Mouse (Mus musculus): Measurements from ENCODE around the gene Sult2b1. TPM values are rescaled to one million over a fixed set of nuclear protein-coding genes. Genes with fewer than 3 reads are reported as not detected.

The Sult2b1 gene
- polyA plus RNA-seq, 1 experiment from 2014 or later: 1.9 TPM

DNA sequence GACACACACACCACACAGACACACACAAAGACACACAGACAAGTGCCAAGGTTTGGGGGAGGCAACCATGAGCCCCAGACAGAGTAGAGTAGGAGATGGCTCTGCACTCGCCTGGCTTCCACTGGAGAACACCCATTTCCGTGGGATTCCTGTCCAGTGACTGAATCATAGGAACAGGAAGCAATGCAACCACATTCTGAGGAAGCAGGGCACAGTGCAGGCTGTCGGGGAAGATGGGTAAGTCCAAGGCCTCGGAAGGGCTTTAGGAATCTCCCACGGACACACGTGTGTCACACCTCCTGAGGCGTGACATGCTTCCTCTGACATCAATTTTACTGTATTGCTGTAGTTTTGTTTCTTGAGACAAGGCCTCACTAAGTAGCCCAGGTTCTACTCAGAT is 36.4 kb downstream of the Sult2b1 start:
- no peaks in the 10 kb centered on the region for H3K27me3 ChIP-seq (ENCODE audit: control insufficient read depth, insufficient read depth, low read length)
- no peaks in the 10 kb centered on the region for H3K4me1 ChIP-seq (replicated peaks; ENCODE audit: control insufficient read depth, insufficient read depth, low read length)
- no peaks in the 10 kb centered on the region for H3K9me3 ChIP-seq (ENCODE audit: control insufficient read depth, low read length)
- ATAC-seq (ENCODE audit: low FRiP score): no peak
- DNase-seq (ENCODE audit: low spot score): no peak
- no peak overlapping the region for H3K27ac ChIP-seq (ENCODE audit: low read depth, low read length)
- 85% methylated on average over 7 of the region's 7 CpGs for WGBS
- H3K4me2 ChIP-seq (replicated peaks; ENCODE audit: low read depth, low read length): no peak overlapping the region
- no peak overlapping the region for H3K4me3 ChIP-seq (ENCODE audit: low read depth, low read length)
- H3K9ac ChIP-seq (ENCODE audit: low read depth, low read length): no peak overlapping the region
- H3K36me3 ChIP-seq (ENCODE audit: control insufficient read depth, insufficient read depth, low read length): no peaks in the 10 kb centered on the region

DNA sequence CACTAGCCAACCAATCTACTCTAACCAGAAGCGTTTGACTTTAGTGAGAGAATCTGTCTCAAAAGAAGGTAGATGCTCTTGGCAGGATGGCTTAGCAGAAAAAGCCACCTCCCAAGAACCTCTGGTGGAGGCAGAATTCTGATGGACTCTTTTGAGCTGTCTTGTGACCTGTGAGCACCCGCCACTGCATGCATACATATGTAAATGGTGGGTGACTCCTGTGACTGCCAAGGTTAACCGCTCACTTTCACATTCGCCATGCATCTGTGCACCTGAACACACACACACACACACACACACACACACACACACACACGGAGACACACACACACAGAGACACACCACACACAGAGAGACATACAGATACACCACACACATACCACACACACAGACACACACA is 37.0 kb downstream of the Sult2b1 start:
- H3K9me3 ChIP-seq (ENCODE audit: control insufficient read depth, low read length): no peaks in the 10 kb centered on the region
- no peaks in the 10 kb centered on the region for H3K36me3 ChIP-seq (ENCODE audit: control insufficient read depth, insufficient read depth, low read length)
- no peak overlapping the region for H3K4me3 ChIP-seq (ENCODE audit: low read depth, low read length)
- no peaks in the 10 kb centered on the region for H3K4me1 ChIP-seq (replicated peaks; ENCODE audit: control insufficient read depth, insufficient read depth, low read length)
- ATAC-seq (ENCODE audit: low FRiP score) (no peak), DNase-seq (ENCODE audit: low spot score) (no peak)
- H3K27ac ChIP-seq (ENCODE audit: low read depth, low read length): no peak overlapping the region
- H3K4me2 ChIP-seq (replicated peaks; ENCODE audit: low read depth, low read length): no peak overlapping the region
- H3K9ac ChIP-seq (ENCODE audit: low read depth, low read length): no peak overlapping the region
- 90% methylated on average over 5 of the region's 5 CpGs for WGBS
- no peaks in the 10 kb centered on the region; the same call in 1 of the 2 replicates for H3K27me3 ChIP-seq (ENCODE audit: control insufficient read depth, insufficient read depth, low read length)

DNA sequence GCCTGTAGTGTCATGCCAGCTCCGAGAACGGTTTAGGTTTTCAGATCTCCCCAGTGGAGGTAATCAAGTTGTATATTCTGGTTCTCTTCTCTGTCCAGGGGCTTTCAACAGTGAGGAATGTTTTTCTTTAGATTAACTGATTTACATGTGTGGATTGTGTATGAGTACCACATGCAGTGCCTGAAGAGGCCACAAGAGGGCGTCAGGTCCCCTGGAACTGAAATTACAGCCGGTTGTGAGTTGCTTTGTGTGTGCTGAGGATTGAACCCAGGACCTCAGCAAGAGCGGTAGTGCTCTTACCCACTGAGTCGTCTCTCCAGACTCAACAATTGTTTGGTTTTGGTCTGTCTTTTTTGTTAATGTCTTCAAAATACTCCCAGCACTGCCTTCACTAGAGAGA is 38.0 kb downstream of the Sult2b1 start:
- Histone ChIP-seq H3K4me3 (ENCODE audit: low read depth, low read length) (no peak overlapping the region), H3K9me3 (ENCODE audit: control insufficient read depth, low read length) (no peaks in the 10 kb centered on the region), H3K27ac (ENCODE audit: low read depth, low read length) (no peak overlapping the region), H3K36me3 (ENCODE audit: control insufficient read depth, insufficient read depth, low read length) (no peaks in the 10 kb centered on the region), H3K9ac (ENCODE audit: low read depth, low read length) (no peak overlapping the region), H3K4me1 (replicated peaks; ENCODE audit: control insufficient read depth, insufficient read depth, low read length) (no peaks in the 10 kb centered on the region), H3K4me2 (replicated peaks; ENCODE audit: low read depth, low read length) (no peak overlapping the region), H3K27me3 (ENCODE audit: control insufficient read depth, insufficient read depth, low read length) (no peaks in the 10 kb centered on the region; the same call in 1 of the 2 replicates)
- peak; percentile 33 for DNase-seq (ENCODE audit: low spot score)
- 67% methylated on average over 6 of the region's 6 CpGs for WGBS
- ATAC-seq (ENCODE audit: low FRiP score): no peak

DNA sequence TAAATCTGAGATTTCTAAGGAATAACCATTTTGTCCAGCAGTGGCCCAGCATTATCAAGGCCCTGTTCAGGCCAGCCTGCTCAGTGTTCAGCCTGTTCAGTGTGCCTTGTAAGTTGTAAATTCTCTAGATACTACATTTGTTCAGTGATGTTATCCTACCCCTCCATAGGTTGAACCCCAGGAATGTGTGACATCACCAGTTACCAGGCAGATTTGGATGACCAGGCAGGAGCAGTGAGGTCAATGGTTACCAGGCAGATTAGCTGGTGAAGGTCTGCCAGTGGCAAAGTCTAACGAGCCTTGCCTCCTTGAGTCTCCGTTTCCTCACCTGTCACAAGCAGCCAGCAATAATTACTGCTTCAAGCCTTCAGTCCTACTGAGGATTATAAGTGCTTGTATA is 40.1 kb downstream of the Sult2b1 start:
- no peak overlapping the region for H3K4me2 ChIP-seq (replicated peaks; ENCODE audit: low read depth, low read length)
- peak; percentile 72 for DNase-seq (ENCODE audit: low spot score)

DNA sequence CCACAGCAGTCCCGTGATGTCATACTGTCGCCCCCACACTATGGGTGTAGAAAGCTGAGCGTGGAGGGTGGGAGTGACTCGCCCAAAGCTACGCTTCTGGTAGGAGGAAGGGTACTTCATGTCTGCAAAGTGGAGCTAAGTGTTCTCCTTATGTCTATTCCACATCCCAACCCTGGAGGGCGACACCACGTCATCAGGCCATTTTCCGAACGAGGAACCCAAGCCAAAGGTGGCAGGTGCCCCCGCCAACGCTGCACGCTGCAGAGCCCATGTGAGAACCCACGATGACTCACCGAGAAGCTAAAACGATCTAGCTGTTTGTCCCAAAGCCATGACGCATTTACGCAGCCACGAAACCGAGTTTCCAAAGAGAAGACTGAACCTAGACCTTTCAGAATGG is 42.1 kb downstream of the Sult2b1 start:
- Histone ChIP-seq H3K4me2 (replicated peaks; ENCODE audit: low read depth, low read length) (no peak overlapping the region), H3K4me3 (ENCODE audit: low read depth, low read length) (no peak overlapping the region), H3K9ac (ENCODE audit: low read depth, low read length) (no peak overlapping the region), H3K27ac (ENCODE audit: low read depth, low read length) (no peak overlapping the region), H3K9me3 (ENCODE audit: control insufficient read depth, low read length) (no peaks in the 10 kb centered on the region), H3K4me1 (replicated peaks; ENCODE audit: control insufficient read depth, insufficient read depth, low read length) (no peaks in the 10 kb centered on the region), H3K27me3 (ENCODE audit: control insufficient read depth, insufficient read depth, low read length) (no peaks in the 10 kb centered on the region; the same call in 1 of the 2 replicates), H3K36me3 (ENCODE audit: control insufficient read depth, insufficient read depth, low read length) (no peaks in the 10 kb centered on the region)
- ATAC-seq (ENCODE audit: low FRiP score) (no peak), DNase-seq (ENCODE audit: low spot score) (no peak)
- 41% methylated on average over 19 of the region's 19 CpGs for WGBS

More for the DNA sequence above, 40.1 kb downstream of the Sult2b1 start:
- Histone ChIP-seq H3K27me3 (ENCODE audit: control insufficient read depth, insufficient read depth, low read length) (no peaks in the 10 kb centered on the region; the same call in 1 of the 2 replicates), H3K4me3 (ENCODE audit: low read depth, low read length) (no peak overlapping the region), H3K36me3 (ENCODE audit: control insufficient read depth, insufficient read depth, low read length) (no peaks in the 10 kb centered on the region), H3K27ac (ENCODE audit: low read depth, low read length) (no peak overlapping the region), H3K9ac (ENCODE audit: low read depth, low read length) (no peak overlapping the region), H3K9me3 (ENCODE audit: control insufficient read depth, low read length) (no peaks in the 10 kb centered on the region), H3K4me1 (replicated peaks; ENCODE audit: control insufficient read depth, insufficient read depth, low read length) (no peaks in the 10 kb centered on the region)
- 54% methylated on average over 2 of the region's 2 CpGs for WGBS
- no peak for ATAC-seq (ENCODE audit: low FRiP score)

DNA sequence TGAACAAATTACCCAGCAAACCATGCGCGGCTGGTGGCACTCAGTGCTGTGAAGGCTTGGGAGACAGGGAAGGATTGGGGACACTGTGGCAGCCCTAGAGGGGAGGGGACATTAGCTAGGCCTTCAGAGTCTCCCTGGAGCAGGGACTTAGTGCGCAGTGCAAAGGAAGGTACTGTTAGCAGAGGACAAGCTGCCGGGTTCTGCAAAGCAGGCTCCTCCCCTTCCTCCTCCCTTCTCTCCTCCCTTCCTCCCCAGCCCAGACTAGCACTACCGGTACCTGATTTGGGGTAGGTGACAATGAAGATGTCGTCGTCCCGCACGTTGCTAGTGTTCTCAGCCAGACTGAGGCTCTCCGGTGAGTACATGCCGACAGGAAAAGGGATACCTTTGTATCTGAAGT is 42.7 kb downstream of the Sult2b1 start:
- no peaks in the 10 kb centered on the region for H3K4me1 ChIP-seq (replicated peaks; ENCODE audit: control insufficient read depth, insufficient read depth, low read length)
- ATAC-seq (ENCODE audit: low FRiP score) (no peak), DNase-seq (ENCODE audit: low spot score) (no peak)
- H3K9me3 ChIP-seq (ENCODE audit: control insufficient read depth, low read length): no peaks in the 10 kb centered on the region
- H3K4me2 ChIP-seq (replicated peaks; ENCODE audit: low read depth, low read length): no peak overlapping the region
- WGBS: 32% methylated on average over 11 of the region's 11 CpGs
- no peak overlapping the region for H3K27ac ChIP-seq (ENCODE audit: low read depth, low read length)
- H3K4me3 ChIP-seq (ENCODE audit: low read depth, low read length): no peak overlapping the region
- no peaks in the 10 kb centered on the region for H3K36me3 ChIP-seq (ENCODE audit: control insufficient read depth, insufficient read depth, low read length)
- no peaks in the 10 kb centered on the region; the same call in 1 of the 2 replicates for H3K27me3 ChIP-seq (ENCODE audit: control insufficient read depth, insufficient read depth, low read length)
- no peak overlapping the region for H3K9ac ChIP-seq (ENCODE audit: low read depth, low read length)

DNA sequence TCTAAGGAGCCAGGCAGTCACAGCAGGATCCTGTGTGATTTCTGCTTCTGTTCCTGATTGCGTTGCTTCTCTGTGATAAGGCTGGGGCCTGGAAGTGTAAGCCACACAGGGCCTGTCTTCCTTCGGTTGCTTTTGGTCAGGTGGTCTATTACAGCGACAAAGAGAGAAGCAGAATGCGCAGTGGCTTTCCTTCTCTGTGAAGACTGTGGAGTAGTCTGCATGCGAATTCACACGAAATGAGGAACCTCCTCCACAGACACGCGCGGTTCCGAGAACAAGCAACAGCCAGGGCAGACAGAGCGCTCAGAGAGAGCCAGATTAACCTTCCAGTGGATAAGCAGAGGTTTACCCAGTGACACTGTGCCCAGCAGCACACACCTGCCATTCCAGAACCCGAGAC is 43.2 kb downstream of the Sult2b1 start:
- DNase-seq (ENCODE audit: low spot score): no peak
- H3K4me2 ChIP-seq (replicated peaks; ENCODE audit: low read depth, low read length): no peak overlapping the region
- no peaks in the 10 kb centered on the region for H3K9me3 ChIP-seq (ENCODE audit: control insufficient read depth, low read length)
- H3K27ac ChIP-seq (ENCODE audit: low read depth, low read length): no peak overlapping the region
- ATAC-seq (ENCODE audit: low FRiP score): no peak
- H3K4me3 ChIP-seq (ENCODE audit: low read depth, low read length): no peak overlapping the region
- 88% methylated on average over 12 of the region's 12 CpGs for WGBS
- no peak overlapping the region for H3K9ac ChIP-seq (ENCODE audit: low read depth, low read length)
- no peaks in the 10 kb centered on the region; the same call in 1 of the 2 replicates for H3K27me3 ChIP-seq (ENCODE audit: control insufficient read depth, insufficient read depth, low read length)
- no peaks in the 10 kb centered on the region for H3K4me1 ChIP-seq (replicated peaks; ENCODE audit: control insufficient read depth, insufficient read depth, low read length)
- H3K36me3 ChIP-seq (ENCODE audit: control insufficient read depth, insufficient read depth, low read length): no peaks in the 10 kb centered on the region

DNA sequence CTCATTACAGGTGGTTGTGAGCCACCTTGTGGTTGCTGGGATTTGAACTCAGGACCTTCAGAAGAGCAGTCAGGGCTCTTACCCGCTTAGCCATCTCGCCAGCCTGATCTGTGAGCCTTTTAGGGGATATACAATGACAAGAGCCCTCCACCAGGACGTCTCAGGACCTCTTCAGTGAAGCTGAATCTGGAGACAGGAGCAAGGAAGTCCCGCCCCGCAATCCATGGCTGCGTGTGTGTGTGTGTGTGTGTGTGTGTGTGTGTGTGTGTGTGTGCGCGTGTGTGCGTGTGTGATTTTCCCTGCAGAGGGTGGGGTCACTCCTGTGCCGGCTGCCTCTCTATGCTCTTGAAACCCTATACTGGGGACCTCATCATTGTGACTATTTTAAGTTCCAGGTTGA is 44.6 kb downstream of the Sult2b1 start:
- WGBS: 65% methylated on average over 10 of the region's 10 CpGs
- H3K9ac ChIP-seq (ENCODE audit: low read depth, low read length): no peak overlapping the region

DNA sequence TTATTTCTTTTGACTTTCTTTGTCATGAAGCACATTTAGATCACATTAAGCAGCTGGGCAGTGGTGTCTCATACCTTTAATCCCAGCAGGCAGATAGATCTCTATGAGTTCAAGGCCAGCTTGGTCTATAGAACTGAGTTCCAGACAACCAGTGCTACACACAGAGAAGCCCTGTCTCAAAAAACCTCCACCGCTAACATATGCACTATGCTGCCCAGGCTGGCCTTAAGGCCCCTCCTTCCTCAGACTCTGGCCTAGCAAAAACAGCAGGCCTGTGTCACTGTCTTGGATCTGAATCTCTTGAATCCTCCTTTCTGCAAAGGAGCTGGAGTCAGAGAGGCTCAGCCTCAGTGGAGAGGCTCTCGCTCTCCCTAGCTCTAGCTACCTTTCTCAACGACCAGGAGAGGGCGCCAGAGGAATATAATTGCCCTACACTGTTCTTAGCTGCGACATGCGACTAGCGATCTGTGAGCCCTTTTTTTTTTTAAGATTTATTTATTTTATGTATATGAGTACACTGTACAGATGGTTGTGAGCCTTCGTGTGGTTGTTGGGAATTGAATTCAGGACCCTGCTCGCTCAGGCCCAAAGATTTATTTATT is 45.2 kb downstream of the Sult2b1 start:
- Histone ChIP-seq H3K4me3 (ENCODE audit: low read depth, low read length) (no peak overlapping the region), H3K4me1 (replicated peaks; ENCODE audit: control insufficient read depth, insufficient read depth, low read length) (no peaks in the 10 kb centered on the region), H3K27me3 (ENCODE audit: control insufficient read depth, insufficient read depth, low read length) (no peaks in the 10 kb centered on the region; the same call in 1 of the 2 replicates), H3K9ac (ENCODE audit: low read depth, low read length) (no peak overlapping the region), H3K4me2 (replicated peaks; ENCODE audit: low read depth, low read length) (no peak overlapping the region), H3K9me3 (ENCODE audit: control insufficient read depth, low read length) (no peaks in the 10 kb centered on the region), H3K36me3 (ENCODE audit: control insufficient read depth, insufficient read depth, low read length) (no peaks in the 10 kb centered on the region), H3K27ac (ENCODE audit: low read depth, low read length) (no peak overlapping the region)
- 0 out of 2 replicates have a peak, but pooled peaks have one; percentile 69 for ATAC-seq (ENCODE audit: low FRiP score)
- WGBS: 8% methylated on average over 9 of the region's 9 CpGs
- DNase-seq (ENCODE audit: low spot score): peak; percentile 89

More for the DNA sequence above, 44.6 kb downstream of the Sult2b1 start:
- no peaks in the 10 kb centered on the region; the same call in 1 of the 2 replicates for H3K27me3 ChIP-seq (ENCODE audit: control insufficient read depth, insufficient read depth, low read length)
- H3K4me3 ChIP-seq (ENCODE audit: low read depth, low read length): no peak overlapping the region
- DNase-seq (ENCODE audit: low spot score): no peak
- H3K9me3 ChIP-seq (ENCODE audit: control insufficient read depth, low read length): no peaks in the 10 kb centered on the region
- no peak overlapping the region for H3K27ac ChIP-seq (ENCODE audit: low read depth, low read length)
- no peak overlapping the region for H3K4me2 ChIP-seq (replicated peaks; ENCODE audit: low read depth, low read length)
- H3K4me1 ChIP-seq (replicated peaks; ENCODE audit: control insufficient read depth, insufficient read depth, low read length): no peaks in the 10 kb centered on the region
- no peak for ATAC-seq (ENCODE audit: low FRiP score)
- H3K36me3 ChIP-seq (ENCODE audit: control insufficient read depth, insufficient read depth, low read length): no peaks in the 10 kb centered on the region
